Mouse (Mus musculus): Measurements from ENCODE around the gene Vsx1.

GRCm38 (mm10) chr2:150663255-150663654 is 25.9 kb downstream of the Vsx1 start:
- no peak for TF ChIP-seq CTCF (IDR thresholded peaks at IDR 0.05; ENCODE audit: low read depth, low read length)
- TF ChIP-seq POLR2A (IDR thresholded peaks at IDR 0.05; ENCODE audit: insufficient read depth, low read length) = no peak
- TF ChIP-seq EP300 (IDR thresholded peaks at IDR 0.05; ENCODE audit: insufficient read depth, low read depth, low read length) = no peak

Measured in ES-Bruce4 (cell line).